Mouse (Mus musculus) hindlimb bud, embryonic 11.5 days (tissue): Measurements from ENCODE around the gene Cox7c.
"Not testable (repeated sequence)": the region's sequence is repeated elsewhere in the genome, so short reads cannot be mapped to it uniquely, and the experiment has no call there.

Experiments
- DNase-seq: peaks from one replicate; pipeline ENCODE4 v3.0.0-alpha.2; 2012; ENCODE audit warnings: low read depth, low spot score; ENCODE audit errors: extremely low spot score

The Cox7c gene

DNA sequence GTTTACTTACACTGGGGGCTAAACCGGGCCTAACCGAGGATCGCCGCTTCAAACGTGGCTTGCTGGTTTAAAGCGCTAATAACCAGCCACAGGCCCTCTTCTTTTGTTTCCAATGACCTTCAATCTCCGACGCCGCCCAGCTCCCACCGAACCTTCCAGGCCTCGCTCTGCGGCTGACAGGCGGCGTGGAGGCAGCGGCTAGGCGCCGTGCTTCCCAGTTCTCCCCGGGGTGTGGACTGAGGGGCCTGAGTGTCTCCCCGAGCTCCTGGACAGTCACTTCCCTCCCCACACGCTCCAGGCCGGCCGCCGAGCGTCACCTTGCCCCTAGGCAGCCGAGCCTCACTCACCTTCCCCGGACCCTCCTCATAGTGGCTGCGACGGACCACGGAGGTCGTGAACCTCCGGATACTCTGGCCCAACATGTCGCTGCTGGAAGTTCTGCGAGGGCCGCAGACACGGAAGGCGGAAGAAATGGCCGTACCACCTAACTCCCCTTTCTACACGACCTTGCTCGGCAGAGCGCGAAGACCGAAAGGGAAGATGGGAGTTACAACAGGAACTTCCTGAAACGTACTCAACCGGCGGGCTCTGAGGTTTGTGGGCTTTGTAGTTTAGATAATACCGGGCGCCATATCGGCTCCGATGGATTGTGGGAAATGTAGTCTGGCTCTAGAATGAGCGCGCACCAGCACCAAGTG is at the start of gene Cox7c:
Cox7c (minus strand) TSS at position 651 of the 698 bp plus-strand sequence.
- DNase-seq = peak; percentile 71

DNA sequence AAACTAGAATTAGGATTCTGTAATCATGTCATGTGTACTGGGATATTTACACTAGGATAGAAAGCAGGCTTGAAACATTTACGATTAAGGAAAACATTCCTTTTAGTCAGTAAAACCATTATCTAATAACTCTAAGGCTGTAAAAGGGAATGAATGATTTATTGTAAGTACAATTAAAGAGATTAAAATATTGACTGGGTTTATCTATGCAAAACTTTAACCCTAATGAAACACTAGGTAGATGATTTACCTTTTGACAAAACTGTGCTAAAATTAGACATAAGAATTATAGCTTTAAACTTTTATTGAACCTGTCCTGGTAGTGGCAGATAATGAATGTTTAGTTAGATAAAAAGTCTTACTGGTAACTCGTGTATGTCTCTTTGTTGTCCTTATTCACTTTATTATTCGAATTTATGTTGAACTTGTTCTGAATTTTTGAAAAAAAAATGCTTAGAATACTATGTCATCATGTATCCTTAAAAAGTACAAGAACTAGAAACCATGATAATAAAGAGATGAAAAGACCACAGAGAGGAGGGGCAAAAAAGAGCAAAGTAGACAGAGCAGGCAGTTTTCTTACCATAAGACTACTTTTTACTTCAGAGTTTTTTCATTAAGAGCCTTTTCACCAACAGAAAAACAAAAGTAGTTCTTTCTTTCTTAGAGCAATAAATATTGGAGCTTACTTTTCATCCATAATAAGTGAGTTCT is 21.5 kb upstream of the Cox7c start:
- DNase-seq = no peak

DNA sequence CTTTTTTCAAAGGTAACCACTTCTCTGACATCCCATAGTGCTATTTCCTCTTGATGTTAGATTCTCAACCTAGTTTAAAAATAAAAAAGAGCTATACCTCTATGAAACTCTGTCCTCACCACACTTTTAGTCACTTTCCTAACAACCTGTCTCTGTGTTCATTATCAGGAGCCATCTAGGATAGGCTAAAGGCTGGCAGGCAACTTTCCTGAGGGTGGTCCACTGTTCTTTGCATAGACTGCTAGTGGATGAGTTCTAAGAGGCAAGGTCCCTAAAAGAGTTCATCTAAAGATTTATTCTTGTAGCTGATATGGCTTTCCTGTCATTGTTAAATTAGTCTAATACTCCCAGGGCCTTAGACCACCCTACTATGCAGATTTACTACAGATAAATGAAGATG is 20.8 kb upstream of the Cox7c start:
- DNase-seq = no peak

DNA sequence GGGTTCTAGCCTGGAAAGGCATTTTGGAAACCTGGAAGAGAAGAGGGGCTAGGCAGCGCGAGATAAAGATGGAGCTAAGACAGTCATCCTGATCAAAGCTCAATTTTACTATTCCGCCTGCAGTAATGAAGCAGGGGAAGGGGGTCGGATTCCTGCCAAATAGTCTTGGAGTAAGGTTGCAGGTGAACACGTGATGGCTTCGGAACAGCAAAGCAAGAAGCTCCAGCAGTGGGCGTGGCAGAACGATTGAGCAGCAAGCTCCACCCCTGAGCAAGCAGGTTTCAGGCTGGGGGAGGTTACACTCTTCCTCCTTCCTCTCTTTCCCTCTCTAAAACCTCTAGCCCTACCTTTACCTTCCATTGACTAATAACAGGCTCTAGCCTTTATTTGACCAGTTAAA is 7.4 kb upstream of the Cox7c start:
- not testable (repeated sequence) for DNase-seq

DNA sequence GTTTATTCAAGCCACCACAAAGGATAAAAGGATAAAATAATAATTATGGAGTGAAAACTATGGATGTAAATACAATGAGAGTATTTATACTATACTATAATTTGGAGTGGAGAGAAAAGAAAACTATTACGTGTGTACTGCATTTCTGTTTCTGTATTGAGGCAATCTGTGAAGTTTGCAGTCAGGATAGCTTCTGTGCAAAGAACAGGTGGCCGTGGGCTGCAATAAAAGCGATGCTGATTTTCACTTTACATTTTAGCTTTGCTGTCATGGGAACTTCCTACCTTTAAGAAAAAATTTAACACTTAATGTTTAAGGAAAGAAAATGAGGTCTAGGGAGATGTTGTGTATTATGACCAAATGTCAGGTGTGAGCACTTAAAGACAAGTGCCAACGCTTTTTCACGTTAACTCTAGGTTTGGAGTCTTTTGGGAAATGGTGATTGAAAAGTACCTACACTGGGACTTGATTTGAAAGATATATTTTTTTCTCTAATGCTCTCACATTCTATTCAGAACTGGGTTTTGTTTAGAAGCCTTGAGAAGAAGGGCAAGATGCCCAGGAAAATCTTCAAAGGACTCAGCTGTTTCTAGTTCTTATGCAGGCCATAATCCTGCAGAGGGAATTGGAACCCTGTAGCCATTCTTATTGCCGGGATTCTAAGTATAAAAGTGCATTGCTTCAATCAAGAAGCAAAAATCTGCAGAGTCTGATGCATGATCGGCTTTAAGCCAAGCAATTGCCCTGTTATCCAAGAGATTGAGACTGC is 41.6 kb downstream of the Cox7c start:
- no peak for DNase-seq
